Mouse (Mus musculus) limb, embryonic 10.5 days (tissue): ENCODE measurements at regions not wholly inside any gene's neighbourhood (a gene's known extent, or its start where the extent isn't known, plus 50 kb on each side); places are given as distances from the start of the nearest gene placed in this dataset.
A peak's percentile ranks its signal among the peaks of the same experiment; 100 is the strongest.

Experiments
- DNase-seq: peaks from one replicate; pipeline ENCODE4 v3.0.0-alpha.2; 2017; ENCODE audit warnings: low spot score
- H3K27ac ChIP-seq: fragments of 300-500 bp; sonication (generic); 2 replicates; pipeline ENCODE4 v1.5.1; 2016; ENCODE audit warnings: mild to moderate bottlenecking
- H3K27me3 ChIP-seq: fragments of 300-500 bp; sonication (generic); 2 replicates; pipeline ENCODE4 v1.6.1; 2016; ENCODE audit warnings: low read depth, mild to moderate bottlenecking; ENCODE audit not compliant: poor library complexity, severe bottlenecking
- H3K36me3 ChIP-seq: fragments of 300-500 bp; sonication (generic); 2 replicates; pipeline ENCODE4 v1.6.1; 2016; ENCODE audit warnings: mild to moderate bottlenecking, moderate library complexity
- H3K4me1 ChIP-seq: fragments of 300-500 bp; sonication (generic); 2 replicates; pipeline ENCODE4 v1.6.1; 2016
- H3K4me3 ChIP-seq: fragments of 300-500 bp; sonication (generic); 2 replicates; pipeline ENCODE4 v1.5.1; 2016; ENCODE audit warnings: mild to moderate bottlenecking, moderate library complexity
- H3K9me3 ChIP-seq: fragments of 300-500 bp; sonication (generic); replicated peaks from 2 replicates; pipeline ENCODE4 v1.6.1; 2016; ENCODE audit warnings: mild to moderate bottlenecking
- WGBS: fragments of 180-500 bp; shearing (Covaris S2); methylation state at CpG from one replicate; pipeline ENCODE4 v1.1.7; 2016; 5-methylcytosine and 5-hydroxymethylcytosine counted together

- no peak overlapping the region for H3K4me3 ChIP-seq
- no peak for DNase-seq
- WGBS = 92% methylated on average over 7 of the region's 7 CpGs
- no peaks in the 10 kb centered on the region for H3K9me3 ChIP-seq
- H3K27ac ChIP-seq = no peak overlapping the region
- H3K36me3 ChIP-seq = no peaks in the 10 kb centered on the region
- H3K27me3 ChIP-seq = no peaks in the 10 kb centered on the region
- H3K4me1 ChIP-seq = no peaks in the 10 kb centered on the region
These were observed 153.6 kb downstream of the Sptssa start for GRCm38 (mm10) chr12:54502775-54503174.

GRCm38 (mm10) chr12:54499963-54500362 is 156.4 kb downstream of the Sptssa start:
- 78% methylated on average over 3 of the region's 3 CpGs for WGBS
- no peak overlapping the region for H3K4me3 ChIP-seq
- no peaks in the 10 kb centered on the region for H3K36me3 ChIP-seq
- H3K9me3 ChIP-seq = no peaks in the 10 kb centered on the region
- H3K27ac ChIP-seq = no peak overlapping the region
- no peaks in the 10 kb centered on the region for H3K27me3 ChIP-seq
- no peaks in the 10 kb centered on the region for H3K4me1 ChIP-seq
- DNase-seq = no peak

- 83% methylated on average over 4 of the region's 4 CpGs for WGBS
- Histone ChIP-seq H3K4me1 (peaks cover 5% of the 10 kb centered on the region; the same call in 1 of the 2 replicates), H3K4me3 (no peak overlapping the region), H3K9me3 (no peaks in the 10 kb centered on the region), H3K27ac (no peak overlapping the region), H3K27me3 (peaks cover 9% of the 10 kb centered on the region), H3K36me3 (no peaks in the 10 kb centered on the region)
- no peak for DNase-seq
These were observed 160.5 kb downstream of the Sptssa start for GRCm38 (mm10) chr12:54495701-54496374.

GRCm38 (mm10) chr12:54494756-54495375 is 161.5 kb downstream of the Sptssa start:
- WGBS = 85% methylated on average over 7 of the region's 7 CpGs

GRCm38 (mm10) chr12:54492737-54493136 is 163.6 kb downstream of the Sptssa start:
- Histone ChIP-seq H3K9me3 (no peaks in the 10 kb centered on the region), H3K36me3 (no peaks in the 10 kb centered on the region), H3K27me3 (peaks cover 18% of the 10 kb centered on the region), H3K4me1 (peaks cover 9% of the 10 kb centered on the region; the same call in 1 of the 2 replicates), H3K27ac (no peak overlapping the region), H3K4me3 (no peak overlapping the region)
- WGBS = 53% methylated on average over 10 of the region's 10 CpGs
- DNase-seq = no peak

More at GRCm38 (mm10) chr12:54494756-54495375, 161.5 kb downstream of the Sptssa start:
- H3K9me3 ChIP-seq = no peaks in the 10 kb centered on the region
- peaks cover 7% of the 10 kb centered on the region; the same call in 1 of the 2 replicates for H3K4me1 ChIP-seq
- H3K36me3 ChIP-seq = no peaks in the 10 kb centered on the region
- no peak for DNase-seq
- H3K4me3 ChIP-seq = no peak overlapping the region
- peaks cover 18% of the 10 kb centered on the region for H3K27me3 ChIP-seq
- no peak overlapping the region for H3K27ac ChIP-seq

GRCm38 (mm10) chr12:54490460-54490859 is 165.9 kb downstream of the Sptssa start:
- no peak for DNase-seq
- Histone ChIP-seq H3K4me1 (peaks cover 14% of the 10 kb centered on the region), H3K27me3 (peaks cover 18% of the 10 kb centered on the region), H3K4me3 (no peak overlapping the region), H3K36me3 (no peaks in the 10 kb centered on the region), H3K9me3 (no peaks in the 10 kb centered on the region), H3K27ac (no peak overlapping the region)
- 82% methylated on average over 2 of the region's 2 CpGs for WGBS

GRCm38 (mm10) chr12:54489675-54490074 is 166.7 kb downstream of the Sptssa start:
- Histone ChIP-seq H3K4me3 (no peak overlapping the region), H3K36me3 (no peaks in the 10 kb centered on the region), H3K27ac (no peak overlapping the region), H3K4me1 (peaks cover 22% of the 10 kb centered on the region), H3K9me3 (no peaks in the 10 kb centered on the region), H3K27me3 (peaks cover 18% of the 10 kb centered on the region)
- 6% methylated on average over 8 of the region's 8 CpGs for WGBS
- peak; percentile 71 for DNase-seq

- H3K4me1 ChIP-seq = peaks cover 21% of the 10 kb centered on the region
- no peak overlapping the region for H3K4me3 ChIP-seq
- no peak overlapping the region for H3K27ac ChIP-seq
- WGBS = 80% methylated on average over 4 of the region's 4 CpGs
- H3K9me3 ChIP-seq = no peaks in the 10 kb centered on the region
- H3K27me3 ChIP-seq = peaks cover 18% of the 10 kb centered on the region
- DNase-seq = no peak
- H3K36me3 ChIP-seq = no peaks in the 10 kb centered on the region
These were observed 168.7 kb downstream of the Sptssa start for GRCm38 (mm10) chr12:54487689-54488088.

GRCm38 (mm10) chr12:54482020-54482419 is 174.4 kb downstream of the Sptssa start:
- DNase-seq = no peak
- Histone ChIP-seq H3K9me3 (no peaks in the 10 kb centered on the region), H3K27me3 (no peaks in the 10 kb centered on the region), H3K27ac (no peak overlapping the region; the same call in 1 of the 2 replicates), H3K4me1 (peaks cover 32% of the 10 kb centered on the region), H3K4me3 (no peak overlapping the region), H3K36me3 (no peaks in the 10 kb centered on the region)
- 63% methylated on average over 4 of the region's 4 CpGs for WGBS

GRCm38 (mm10) chr12:54479841-54480240 is 176.5 kb downstream of the Sptssa start:
- H3K36me3 ChIP-seq = no peaks in the 10 kb centered on the region
- no peak for DNase-seq
- 28% methylated on average over 1 of the region's 1 CpGs for WGBS
- no peaks in the 10 kb centered on the region for H3K27me3 ChIP-seq
- H3K27ac ChIP-seq = no peak overlapping the region
- peaks cover 21% of the 10 kb centered on the region for H3K4me1 ChIP-seq
- H3K9me3 ChIP-seq = no peaks in the 10 kb centered on the region
- no peak overlapping the region for H3K4me3 ChIP-seq

- Histone ChIP-seq H3K36me3 (no peaks in the 10 kb centered on the region), H3K27ac (no peak overlapping the region), H3K4me1 (no peaks in the 10 kb centered on the region), H3K9me3 (no peaks in the 10 kb centered on the region), H3K4me3 (no peak overlapping the region), H3K27me3 (no peaks in the 10 kb centered on the region)
- 87% methylated on average over 5 of the region's 5 CpGs for WGBS
- DNase-seq = no peak
These were observed 183.5 kb downstream of the Sptssa start for GRCm38 (mm10) chr12:54472881-54473280.

GRCm38 (mm10) chr12:54472407-54472806 is 184.0 kb downstream of the Sptssa start:
- no peak for DNase-seq
- no peaks in the 10 kb centered on the region for H3K36me3 ChIP-seq
- H3K4me1 ChIP-seq = no peaks in the 10 kb centered on the region
- H3K4me3 ChIP-seq = no peak overlapping the region
- 85% methylated on average over 3 of the region's 3 CpGs for WGBS
- H3K27ac ChIP-seq = no peak overlapping the region
- no peaks in the 10 kb centered on the region for H3K27me3 ChIP-seq
- no peaks in the 10 kb centered on the region for H3K9me3 ChIP-seq

- H3K36me3 ChIP-seq = no peaks in the 10 kb centered on the region
- no peak overlapping the region for H3K27ac ChIP-seq
- DNase-seq = no peak
- no peaks in the 10 kb centered on the region for H3K9me3 ChIP-seq
- no peaks in the 10 kb centered on the region for H3K4me1 ChIP-seq
- 82% methylated on average over 2 of the region's 2 CpGs for WGBS
- H3K27me3 ChIP-seq = no peaks in the 10 kb centered on the region
- no peak overlapping the region for H3K4me3 ChIP-seq
These were observed 188.7 kb downstream of the Sptssa start for GRCm38 (mm10) chr12:54467635-54468034.
